Comparison of ENCODE assay signal across 12 mouse cellular contexts in genomic region chr11:77771879-77772713, GRCm38 (mm10). TPM values are rescaled to one million over a fixed set of nuclear protein-coding genes. Genes with fewer than 3 reads are reported as not detected.
DNase-seq lines count a peak whose midpoint lies in the region; ATAC-seq and TF ChIP-seq lines count a peak whose summit lies in the region.
"Had no signal": no experiment of that assay in that cellular context is flagged by ENCODE, and none has a peak within 500 bp of the region (broad histone marks: within the 10 kb centered on the region; RNA-seq: fewer than 3 reads in every experiment).

No protein-coding gene starts in this region.

- peaks cover 17% of the 10 kb centered on the region for H3K4me1 ChIP-seq in heart, embryonic 15.5 days (replicated peaks)
- H3K4me1 ChIP-seq in erythroblast, embryonic 14.5 days (ENCODE audit: control insufficient read depth), result peaks cover 67% of the 10 kb centered on the region
- H3K4me1 ChIP-seq in limb, embryonic 10.5 days, result peaks cover 17% of the 10 kb centered on the region
- no peaks in the 10 kb centered on the region for H3K4me1 ChIP-seq in stomach, postnatal 0 days (replicated peaks; ENCODE audit: control insufficient read depth, insufficient read depth)
- H3K4me1 ChIP-seq in forebrain, embryonic 11.5 days (replicated peaks; ENCODE audit: control insufficient read depth, insufficient read depth, low read length), result no peaks in the 10 kb centered on the region
- H3K4me1 ChIP-seq in midbrain, postnatal 0 days (ENCODE audit: insufficient read depth, low read length), result no peaks in the 10 kb centered on the region

- H3K4me3 ChIP-seq in heart, embryonic 15.5 days, result no peak overlapping the region
- H3K4me3 ChIP-seq in erythroblast, embryonic 14.5 days (replicated peaks), result peak overlapping the region; percentile 13
- no peak overlapping the region for H3K4me3 ChIP-seq in limb, embryonic 10.5 days
- no peak overlapping the region for H3K4me3 ChIP-seq in stomach, postnatal 0 days (ENCODE audit: low read depth, low read length)
- no peak overlapping the region for H3K4me3 ChIP-seq in forebrain, embryonic 11.5 days (ENCODE audit: low read depth, low read length)
- H3K4me3 ChIP-seq in midbrain, postnatal 0 days (ENCODE audit: low read depth, low read length), result no peak overlapping the region
- H3K4me3 ChIP-seq: myocyte had no signal

- TF ChIP-seq EP300 in stomach, postnatal 0 days (optimal IDR thresholded peaks at IDR 0.05), result no peak

- intact Hi-C loops in heart, postnatal 10 days (cut with DNase I), result no loop called here

- no peaks in the 10 kb centered on the region for H3K9me3 ChIP-seq in heart, embryonic 15.5 days (replicated peaks)
- H3K9me3 ChIP-seq in erythroblast, embryonic 14.5 days (ENCODE audit: control insufficient read depth, low read length), result no peaks in the 10 kb centered on the region
- no peaks in the 10 kb centered on the region for H3K9me3 ChIP-seq in limb, embryonic 10.5 days (replicated peaks)
- no peaks in the 10 kb centered on the region for H3K9me3 ChIP-seq in stomach, postnatal 0 days (ENCODE audit: control insufficient read depth, low read length)
- no peaks in the 10 kb centered on the region for H3K9me3 ChIP-seq in forebrain, embryonic 11.5 days (ENCODE audit: control insufficient read depth, low read length)
- H3K9me3 ChIP-seq in midbrain, postnatal 0 days (ENCODE audit: low read length), result no peaks in the 10 kb centered on the region

- 38% methylated on average over 8 of the region's 8 CpGs for WGBS in heart, embryonic 15.5 days
- WGBS in limb, embryonic 10.5 days, result 77% methylated on average over 8 of the region's 8 CpGs
- 43% methylated on average over 8 of the region's 8 CpGs for WGBS in stomach, postnatal 0 days
- 78% methylated on average over 8 of the region's 8 CpGs for whole genome bisulfite sequencing in forebrain, embryonic 11.5 days
- 78% methylated on average over 8 of the region's 8 CpGs for WGBS in midbrain, postnatal 0 days

- DNase-seq in heart, postnatal 10 days, result no peak
- no peak for DNase-seq in limb, embryonic 10.5 days (ENCODE audit: low spot score)
- peak; percentile 76 for DNase-seq in stomach, postnatal 0 days (ENCODE audit: low spot score)
- DNase-seq in natural killer cell, adult 2 months (ENCODE audit: low spot score in 2 of 2), result no peak
- DNase-seq in forebrain, embryonic 11.5 days (ENCODE audit: low spot score), result no peak
- DNase-seq in midbrain, postnatal 0 days (ENCODE audit: low spot score), result no peak
- DNase-seq: cerebellum, adult 11 months had no signal

- H3K36me3 ChIP-seq in heart, embryonic 15.5 days, result no peaks in the 10 kb centered on the region
- peaks cover 31% of the 10 kb centered on the region for H3K36me3 ChIP-seq in erythroblast, embryonic 14.5 days (ENCODE audit: control insufficient read depth)
- peaks cover 4% of the 10 kb centered on the region for H3K36me3 ChIP-seq in limb, embryonic 10.5 days
- no peaks in the 10 kb centered on the region for H3K36me3 ChIP-seq in stomach, postnatal 0 days (ENCODE audit: control insufficient read depth, insufficient read depth, low read length)
- H3K36me3 ChIP-seq in forebrain, embryonic 11.5 days (ENCODE audit: control insufficient read depth, insufficient read depth, low read length), result no peaks in the 10 kb centered on the region
- H3K36me3 ChIP-seq in midbrain, postnatal 0 days (ENCODE audit: insufficient read depth, low read length), result no peaks in the 10 kb centered on the region; the same call in 1 of the 2 replicates

- H3K4me2 ChIP-seq in heart, embryonic 15.5 days, result no peak overlapping the region
- H3K4me2 ChIP-seq in stomach, postnatal 0 days (replicated peaks; ENCODE audit: low read depth), result no peak overlapping the region
- H3K4me2 ChIP-seq in forebrain, embryonic 11.5 days (ENCODE audit: low read depth, low read length, severe bottlenecking), result no peak overlapping the region
- H3K4me2 ChIP-seq in midbrain, postnatal 0 days (ENCODE audit: low read depth, low read length, poor library complexity, severe bottlenecking), result no peak overlapping the region

- 0 out of 2 replicates have a peak, but pooled peaks have one; percentile 25 for ATAC-seq in heart, embryonic 15.5 days (replicated peaks; ENCODE audit: insufficient number of reproducible peaks, insufficient read depth, low FRiP score, low read depth)
- peak; percentile 93 for ATAC-seq in stomach, postnatal 0 days (ENCODE audit: low FRiP score, low TSS enrichment)
- ATAC-seq in forebrain, embryonic 11.5 days (replicated peaks; ENCODE audit: low FRiP score), result no peak
- no peak for ATAC-seq in midbrain, postnatal 0 days (ENCODE audit: low FRiP score)

- H3K9ac ChIP-seq in heart, embryonic 15.5 days, result no peak overlapping the region
- H3K9ac ChIP-seq in stomach, postnatal 0 days (ENCODE audit: low read length), result peak overlapping the region; percentile 35; the same call in 1 of the 2 replicates
- H3K9ac ChIP-seq in forebrain, embryonic 11.5 days (ENCODE audit: low read length), result no peak overlapping the region
- no peak overlapping the region for H3K9ac ChIP-seq in midbrain, postnatal 0 days (replicated peaks; ENCODE audit: low read length, poor library complexity, severe bottlenecking)

- H3K27me3 ChIP-seq in heart, embryonic 15.5 days, result no peaks in the 10 kb centered on the region
- H3K27me3 ChIP-seq in erythroblast, embryonic 14.5 days (ENCODE audit: control insufficient read depth), result no peaks in the 10 kb centered on the region
- no peaks in the 10 kb centered on the region for H3K27me3 ChIP-seq in limb, embryonic 10.5 days (ENCODE audit: low read depth, poor library complexity, severe bottlenecking)
- no peaks in the 10 kb centered on the region for H3K27me3 ChIP-seq in stomach, postnatal 0 days (ENCODE audit: control insufficient read depth, insufficient read depth, low read length)
- no peaks in the 10 kb centered on the region for H3K27me3 ChIP-seq in forebrain, embryonic 11.5 days (ENCODE audit: control insufficient read depth, insufficient read depth, low read length)
- H3K27me3 ChIP-seq in midbrain, postnatal 0 days (ENCODE audit: insufficient read depth, low read length), result no peaks in the 10 kb centered on the region

- no peak for TF ChIP-seq CTCF in stomach, postnatal 0 days (IDR thresholded peaks at IDR 0.05; ENCODE audit: low read depth)
- TF ChIP-seq CTCF in midbrain, postnatal 0 days (IDR thresholded peaks at IDR 0.05), result no peak

- no peak overlapping the region; the same call in 1 of the 2 replicates for H3K27ac ChIP-seq in heart, embryonic 15.5 days
- 0 out of 2 replicates have a peak overlapping the region, but pooled peaks have one; percentile 19 for H3K27ac ChIP-seq in limb, embryonic 10.5 days
- peak overlapping the region; percentile 78 for H3K27ac ChIP-seq in stomach, postnatal 0 days (replicated peaks)
- H3K27ac ChIP-seq in forebrain, embryonic 11.5 days (ENCODE audit: low read depth, low read length), result no peak overlapping the region
- H3K27ac ChIP-seq in midbrain, postnatal 0 days (ENCODE audit: low read depth, low read length), result no peak overlapping the region

RNA-seq across cellular contexts. Expression of gene Myo18a, which starts 9.1 kb away (rescaled TPM):
- polyA plus RNA-seq in heart, embryonic 15.5 days (2015; fragmentation: Nextera tagmentation; extraction: Ambion mirVana), result 107 and 109 TPM in 2 replicates
- 100 to 1,000 TPM; 228 to 275 TPM for total RNA-seq in heart, postnatal 10 days (2021)
- polyA plus RNA-seq in erythroblast, embryonic 14.5 days (2012), result 5.1 and 7.7 TPM in 2 replicates
- polyA plus RNA-seq in limb, embryonic 10.5 days (2016; fragmentation: Nextera tagmentation; extraction: Ambion mirVana), result 25.6 and 29.5 TPM in 2 replicates
- polyA plus RNA-seq in stomach, postnatal 0 days (2015; fragmentation: Nextera tagmentation; extraction: Ambion mirVana), result 34.3 and 38.7 TPM in 2 replicates
- 28.4 and 31.4 TPM in 2 replicates for polyA plus RNA-seq in forebrain, embryonic 11.5 days (2014; fragmentation: Nextera tagmentation; extraction: Ambion mirVana)
- total RNA-seq in midbrain, postnatal 0 days (2014; rRNA removed), result 74.2 and 82.0 TPM in 2 replicates
- 30.4 and 35.0 TPM in 2 replicates for polyA plus RNA-seq in midbrain, postnatal 0 days (2015; fragmentation: Nextera tagmentation; extraction: Ambion mirVana)

RNA-seq across cellular contexts. Expression of gene Gm10277, which starts 15.5 kb away (rescaled TPM):
- 0.93 and 1.4 TPM in 2 replicates for polyA plus RNA-seq in heart, embryonic 15.5 days (2015; fragmentation: Nextera tagmentation; extraction: Ambion mirVana)
- total RNA-seq in heart, postnatal 10 days (2021), result not detected
- not detected in 2 replicates for polyA plus RNA-seq in erythroblast, embryonic 14.5 days (2012)
- 1.1 and 1.4 TPM in 2 replicates for polyA plus RNA-seq in limb, embryonic 10.5 days (2016; fragmentation: Nextera tagmentation; extraction: Ambion mirVana)
- polyA plus RNA-seq in stomach, postnatal 0 days (2015; fragmentation: Nextera tagmentation; extraction: Ambion mirVana), result 0.40 TPM in 2 replicates
- polyA plus RNA-seq in forebrain, embryonic 11.5 days (2014; fragmentation: Nextera tagmentation; extraction: Ambion mirVana), result 1.4 and 1.6 TPM in 2 replicates
- not detected in 2 replicates for total RNA-seq in midbrain, postnatal 0 days (2014; rRNA removed)
- polyA plus RNA-seq in midbrain, postnatal 0 days (2015; fragmentation: Nextera tagmentation; extraction: Ambion mirVana), result 0.44 and 1.0 TPM in 2 replicates
- total RNA-seq: layer of hippocampus, adult 8-10 months had no signal

RNA-seq across cellular contexts. Expression of gene Cryba1, which starts 47.0 kb away (rescaled TPM):
- polyA plus RNA-seq in heart, embryonic 15.5 days (2015; fragmentation: Nextera tagmentation; extraction: Ambion mirVana), result not detected in 2 replicates
- not detected for total RNA-seq in heart, postnatal 10 days (2021)
- not detected in 2 replicates for polyA plus RNA-seq in erythroblast, embryonic 14.5 days (2012)
- polyA plus RNA-seq in limb, embryonic 10.5 days (2016; fragmentation: Nextera tagmentation; extraction: Ambion mirVana), result not detected in 2 replicates
- not detected in 2 replicates for polyA plus RNA-seq in stomach, postnatal 0 days (2015; fragmentation: Nextera tagmentation; extraction: Ambion mirVana)
- 0.61 and 1.6 TPM in 2 replicates for polyA plus RNA-seq in forebrain, embryonic 11.5 days (2014; fragmentation: Nextera tagmentation; extraction: Ambion mirVana)
- not detected in 2 replicates for total RNA-seq in midbrain, postnatal 0 days (2014; rRNA removed)
- polyA plus RNA-seq in midbrain, postnatal 0 days (2015; fragmentation: Nextera tagmentation; extraction: Ambion mirVana), result 0.21 TPM in 1 of 2 replicates, not detected in the other
- total RNA-seq: ES-E14; layer of hippocampus, adult 8-10 months had no signal
- polyA plus RNA-seq: myocyte had no signal

Comparison
In these comparisons a context has a peak if more than half of its experiments do, and no peak if none do; other contexts are left out.
1. ATAC-seq: peak in heart, embryonic 15.5 days (single experiment) and stomach, postnatal 0 days (single experiment); none in forebrain, embryonic 11.5 days (single experiment) and midbrain, postnatal 0 days (single experiment).
2. H3K27ac ChIP-seq: peak in limb, embryonic 10.5 days (single experiment) and stomach, postnatal 0 days (single experiment); none in heart, embryonic 15.5 days (single experiment), forebrain, embryonic 11.5 days (single experiment) and midbrain, postnatal 0 days (single experiment).